Mouse (Mus musculus) limb, embryonic 10.5 days (tissue): ENCODE results near the gene Mrpl48. TPM values are rescaled to one million over a fixed set of nuclear protein-coding genes. Genes with fewer than 3 reads are reported as not detected.

ENCODE experiments used
- DNase-seq: peaks from one replicate; pipeline ENCODE4 v3.0.0-alpha.2; 2017; ENCODE audit warnings: low spot score
- H3K27ac ChIP-seq: fragments of 300-500 bp; sonication (generic); 2 replicates; pipeline ENCODE4 v1.5.1; 2016; ENCODE audit warnings: mild to moderate bottlenecking
- H3K27me3 ChIP-seq: fragments of 300-500 bp; sonication (generic); 2 replicates; pipeline ENCODE4 v1.6.1; 2016; ENCODE audit warnings: low read depth, mild to moderate bottlenecking; ENCODE audit not compliant: poor library complexity, severe bottlenecking
- H3K36me3 ChIP-seq: fragments of 300-500 bp; sonication (generic); 2 replicates; pipeline ENCODE4 v1.6.1; 2016; ENCODE audit warnings: mild to moderate bottlenecking, moderate library complexity
- H3K4me1 ChIP-seq: fragments of 300-500 bp; sonication (generic); 2 replicates; pipeline ENCODE4 v1.6.1; 2016
- H3K4me3 ChIP-seq: fragments of 300-500 bp; sonication (generic); 2 replicates; pipeline ENCODE4 v1.5.1; 2016; ENCODE audit warnings: mild to moderate bottlenecking, moderate library complexity
- H3K9me3 ChIP-seq: fragments of 300-500 bp; sonication (generic); replicated peaks from 2 replicates; pipeline ENCODE4 v1.6.1; 2016; ENCODE audit warnings: mild to moderate bottlenecking
- WGBS: fragments of 180-500 bp; shearing (Covaris S2); methylation state at CpG from one replicate; pipeline ENCODE4 v1.1.7; 2016; 5-methylcytosine and 5-hydroxymethylcytosine counted together
- polyA plus RNA-seq: library from polyadenylated mRNA; unstranded; fragments of >200 nt; fragmentation: Nextera tagmentation; extraction: Ambion mirVana; gene quantifications from 2 replicates; pipeline ENCODE4 v1.2.1, GENCODE M21; 2016

The Mrpl48 gene
- polyA plus RNA-seq = 57.3 and 59.5 TPM in 2 replicates

- H3K27ac ChIP-seq = peak within 1 kb of the TSS; percentile 98
- H3K4me1 ChIP-seq = peaks cover 21% of the 10 kb centered on the region
- peak; percentile 71 for DNase-seq
- 1% methylated on average over 42 of the region's 43 CpGs for WGBS
- H3K9me3 ChIP-seq = no peaks in the 10 kb centered on the region
- peak within 1 kb of the TSS; percentile 99 for H3K4me3 ChIP-seq
- H3K36me3 ChIP-seq = no peaks in the 10 kb centered on the region
- 0 out of 2 replicates have a peak, but pooled peaks cover 5% of the 10 kb centered on the region for H3K27me3 ChIP-seq
Measured at GRCm38 (mm10) chr7:100608130-100608741, at the start of gene Mrpl48. TSS of gene Mrpl48 (minus strand) at chr7:100608301.

- H3K4me3 ChIP-seq = no peak overlapping the region
- no peaks in the 10 kb centered on the region for H3K27me3 ChIP-seq
- H3K9me3 ChIP-seq = no peaks in the 10 kb centered on the region
- no peak for DNase-seq
- no peak overlapping the region for H3K27ac ChIP-seq
- H3K4me1 ChIP-seq = peaks cover 19% of the 10 kb centered on the region
- no peaks in the 10 kb centered on the region for H3K36me3 ChIP-seq
- WGBS = 30% methylated on average over 5 of the region's 5 CpGs
Measured at GRCm38 (mm10) chr7:100656739-100657138, 48.6 kb upstream of the Mrpl48 start.

GRCm38 (mm10) chr7:100654441-100654840, 46.3 kb upstream of the Mrpl48 start:
- H3K36me3 ChIP-seq = 0 out of 2 replicates have a peak, but pooled peaks cover 4% of the 10 kb centered on the region
- peak; percentile 21 for DNase-seq
- no peaks in the 10 kb centered on the region for H3K9me3 ChIP-seq
- no peak overlapping the region for H3K27ac ChIP-seq
- WGBS = 89% methylated on average over 8 of the region's 8 CpGs
- H3K4me1 ChIP-seq = peaks cover 37% of the 10 kb centered on the region
- no peaks in the 10 kb centered on the region for H3K27me3 ChIP-seq
- H3K4me3 ChIP-seq = no peak overlapping the region

GRCm38 (mm10) chr7:100653480-100654266, 45.6 kb upstream of the Mrpl48 start:
- Histone ChIP-seq H3K36me3 (0 out of 2 replicates have a peak, but pooled peaks cover 4% of the 10 kb centered on the region), H3K4me3 (no peak overlapping the region), H3K4me1 (peaks cover 37% of the 10 kb centered on the region), H3K27me3 (no peaks in the 10 kb centered on the region), H3K9me3 (no peaks in the 10 kb centered on the region), H3K27ac (no peak overlapping the region)
- DNase-seq = peak; percentile 29
- 88% methylated on average over 9 of the region's 9 CpGs for WGBS

- 78% methylated on average over 4 of the region's 4 CpGs for WGBS
- H3K36me3 ChIP-seq = 0 out of 2 replicates have a peak, but pooled peaks cover 7% of the 10 kb centered on the region
- H3K27me3 ChIP-seq = no peaks in the 10 kb centered on the region
- H3K27ac ChIP-seq = no peak overlapping the region
- no peaks in the 10 kb centered on the region for H3K9me3 ChIP-seq
- H3K4me3 ChIP-seq = no peak overlapping the region
- H3K4me1 ChIP-seq = peaks cover 20% of the 10 kb centered on the region
- peak; percentile 28 for DNase-seq
Measured at GRCm38 (mm10) chr7:100651011-100651410, 42.9 kb upstream of the Mrpl48 start.

GRCm38 (mm10) chr7:100650421-100650820, 42.3 kb upstream of the Mrpl48 start:
- Histone ChIP-seq H3K4me1 (peaks cover 17% of the 10 kb centered on the region), H3K36me3 (0 out of 2 replicates have a peak, but pooled peaks cover 7% of the 10 kb centered on the region), H3K27me3 (no peaks in the 10 kb centered on the region), H3K27ac (no peak overlapping the region), H3K9me3 (no peaks in the 10 kb centered on the region), H3K4me3 (no peak overlapping the region)
- 81% methylated on average over 6 of the region's 6 CpGs for WGBS
- peak; percentile 23 for DNase-seq

- no peak for DNase-seq
- H3K4me3 ChIP-seq = no peak overlapping the region
- H3K27ac ChIP-seq = no peak overlapping the region
- peaks cover 17% of the 10 kb centered on the region for H3K4me1 ChIP-seq
- no peaks in the 10 kb centered on the region for H3K9me3 ChIP-seq
- H3K36me3 ChIP-seq = 0 out of 2 replicates have a peak, but pooled peaks cover 11% of the 10 kb centered on the region
- H3K27me3 ChIP-seq = no peaks in the 10 kb centered on the region
- 70% methylated on average over 8 of the region's 8 CpGs for WGBS
Measured at GRCm38 (mm10) chr7:100649826-100650225, 41.7 kb upstream of the Mrpl48 start.

GRCm38 (mm10) chr7:100649095-100649494, 41.0 kb upstream of the Mrpl48 start:
- Histone ChIP-seq H3K27me3 (no peaks in the 10 kb centered on the region), H3K36me3 (0 out of 2 replicates have a peak, but pooled peaks cover 11% of the 10 kb centered on the region), H3K4me1 (peaks cover 17% of the 10 kb centered on the region), H3K4me3 (no peak overlapping the region), H3K9me3 (no peaks in the 10 kb centered on the region), H3K27ac (no peak overlapping the region)
- WGBS = 84% methylated on average over 4 of the region's 4 CpGs
- peak; percentile 16 for DNase-seq

GRCm38 (mm10) chr7:100645147-100645546, 37.0 kb upstream of the Mrpl48 start:
- H3K27me3 ChIP-seq = no peaks in the 10 kb centered on the region
- peaks cover 10% of the 10 kb centered on the region; the same call in 1 of the 2 replicates for H3K36me3 ChIP-seq
- 47% methylated on average over 3 of the region's 3 CpGs for WGBS
- peaks cover 6% of the 10 kb centered on the region for H3K4me1 ChIP-seq
- H3K27ac ChIP-seq = no peak overlapping the region
- peak; percentile 66 for DNase-seq
- no peaks in the 10 kb centered on the region for H3K9me3 ChIP-seq
- H3K4me3 ChIP-seq = no peak overlapping the region

GRCm38 (mm10) chr7:100642413-100642812, 34.3 kb upstream of the Mrpl48 start:
- Histone ChIP-seq H3K9me3 (no peaks in the 10 kb centered on the region), H3K27ac (no peak overlapping the region), H3K27me3 (no peaks in the 10 kb centered on the region), H3K4me1 (no peaks in the 10 kb centered on the region), H3K36me3 (peaks cover 20% of the 10 kb centered on the region), H3K4me3 (no peak overlapping the region)
- DNase-seq = no peak
- 94% methylated on average over 4 of the region's 4 CpGs for WGBS

- Histone ChIP-seq H3K4me1 (no peaks in the 10 kb centered on the region), H3K4me3 (no peak overlapping the region), H3K9me3 (no peaks in the 10 kb centered on the region), H3K36me3 (peaks cover 43% of the 10 kb centered on the region), H3K27me3 (no peaks in the 10 kb centered on the region), H3K27ac (no peak overlapping the region)
- 30% methylated on average over 1 of the region's 1 CpGs for WGBS
- no peak for DNase-seq
Measured at GRCm38 (mm10) chr7:100637657-100638056, 29.6 kb upstream of the Mrpl48 start.

GRCm38 (mm10) chr7:100624538-100624937, 16.4 kb upstream of the Mrpl48 start:
- DNase-seq = no peak
- Histone ChIP-seq H3K9me3 (no peaks in the 10 kb centered on the region), H3K27me3 (no peaks in the 10 kb centered on the region), H3K4me1 (no peaks in the 10 kb centered on the region), H3K4me3 (no peak overlapping the region), H3K36me3 (peaks cover 23% of the 10 kb centered on the region), H3K27ac (no peak overlapping the region)
- 87% methylated on average over 3 of the region's 3 CpGs for WGBS

GRCm38 (mm10) chr7:100622277-100622676, 14.2 kb upstream of the Mrpl48 start:
- no peaks in the 10 kb centered on the region for H3K27me3 ChIP-seq
- no peak overlapping the region for H3K27ac ChIP-seq
- H3K4me3 ChIP-seq = no peak overlapping the region
- peaks cover 5% of the 10 kb centered on the region; the same call in 1 of the 2 replicates for H3K36me3 ChIP-seq
- no peaks in the 10 kb centered on the region for H3K9me3 ChIP-seq
- 81% methylated on average over 2 of the region's 2 CpGs for WGBS
- DNase-seq = no peak
- no peaks in the 10 kb centered on the region for H3K4me1 ChIP-seq
